Mouse (Mus musculus): ENCODE data around the gene Stim2. TPM values are rescaled to one million over a fixed set of nuclear protein-coding genes. Genes with fewer than 3 reads are reported as not detected.
A peak's percentile ranks its signal among the peaks of the same experiment; 100 is the strongest.

The Stim2 gene
- total RNA-seq, 2 experiments from 2014 or later: 54.4 to 58.9 TPM

DNA sequence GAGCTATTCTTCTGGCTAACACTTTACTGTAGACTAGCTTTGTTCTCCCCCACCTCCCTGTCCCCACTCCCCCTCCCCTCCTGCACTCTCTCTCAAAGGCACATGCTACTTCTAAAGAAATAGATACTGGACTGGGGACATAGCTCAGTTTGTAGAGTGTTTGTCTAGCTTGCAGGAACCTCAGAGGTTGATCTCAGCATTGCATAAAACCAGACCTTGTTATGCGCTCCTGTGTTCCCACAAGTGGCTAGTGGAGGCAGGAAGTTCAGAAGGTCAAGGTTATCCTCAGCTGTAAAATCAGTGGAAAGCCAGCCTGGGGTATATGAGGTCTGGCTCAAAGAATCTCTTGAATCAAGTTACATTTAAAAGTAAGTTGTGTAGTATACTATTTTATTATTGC lies 36.4 kb downstream of the Stim2 start:
- intact Hi-C loops (cut with DNase I): no loop called here
- no peak for DNase-seq (ENCODE audit: low spot score in 2 of 2)

DNA sequence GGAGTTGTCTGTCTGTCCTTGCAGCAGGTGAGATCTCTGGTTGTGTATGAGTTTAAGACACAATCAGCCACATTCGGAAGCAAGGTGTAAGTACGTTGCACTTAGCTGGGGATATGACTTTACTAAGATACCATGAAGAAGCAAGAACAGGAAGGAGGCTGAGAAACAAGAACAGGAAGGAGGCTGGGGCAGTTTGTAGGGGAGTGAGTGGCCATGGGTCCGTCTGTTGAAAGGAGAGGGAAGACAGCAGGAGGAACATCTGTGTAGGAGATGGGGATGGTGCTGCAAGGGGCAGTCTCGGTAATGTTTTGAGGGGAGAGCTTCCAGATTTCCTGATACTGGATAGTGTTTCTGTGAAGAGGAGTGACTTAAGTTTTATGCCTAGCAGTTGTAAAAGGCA lies 40.3 kb downstream of the Stim2 start:
- intact Hi-C loops (cut with DNase I): no loop called here
- no peak for DNase-seq (ENCODE audit: low spot score in 2 of 2)

DNA sequence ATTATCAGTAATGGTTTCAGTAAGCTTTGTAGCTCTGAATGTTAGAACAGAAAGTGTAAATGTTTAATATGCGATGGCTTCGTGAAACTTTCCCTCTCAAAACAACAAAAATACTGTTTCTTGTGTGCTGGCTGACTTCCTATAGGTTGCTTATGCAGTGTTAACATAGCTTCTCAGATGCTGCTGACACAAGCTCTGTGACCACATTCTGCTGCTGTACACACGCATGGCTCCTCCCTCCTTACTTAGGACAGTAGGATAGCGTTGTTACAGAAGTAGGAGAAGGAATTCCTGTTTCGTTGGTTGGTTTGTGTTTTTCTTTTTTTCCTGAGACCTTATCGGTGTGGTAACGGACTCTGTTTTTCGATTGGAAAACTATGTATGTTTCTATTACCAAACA lies 42.2 kb downstream of the Stim2 start:
- no peak for DNase-seq (ENCODE audit: low spot score in 2 of 2)
- intact Hi-C loops (cut with DNase I): no loop called here

DNA sequence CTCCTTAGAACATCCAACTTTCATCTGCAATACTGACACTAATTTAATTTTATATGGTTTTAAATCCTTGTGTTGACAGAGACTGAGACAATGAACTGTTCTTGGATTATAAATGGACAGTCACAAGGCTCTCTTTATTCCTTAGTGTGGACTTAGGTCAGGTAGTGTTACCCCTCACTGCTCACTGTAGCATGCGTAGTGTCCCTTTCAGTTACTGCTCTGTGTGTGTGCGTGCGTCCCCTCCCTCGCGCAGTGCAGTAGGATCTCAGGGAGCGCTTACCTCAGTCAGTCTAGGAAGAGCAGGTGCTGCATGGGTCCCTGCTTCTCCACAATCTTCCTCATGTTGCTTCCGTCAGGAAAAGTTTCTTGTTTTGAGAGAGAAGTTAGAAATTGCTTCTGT lies 43.7 kb downstream of the Stim2 start:
- intact Hi-C loops (cut with DNase I): no loop called here
- no peak for DNase-seq (ENCODE audit: low spot score in 2 of 2)

DNA sequence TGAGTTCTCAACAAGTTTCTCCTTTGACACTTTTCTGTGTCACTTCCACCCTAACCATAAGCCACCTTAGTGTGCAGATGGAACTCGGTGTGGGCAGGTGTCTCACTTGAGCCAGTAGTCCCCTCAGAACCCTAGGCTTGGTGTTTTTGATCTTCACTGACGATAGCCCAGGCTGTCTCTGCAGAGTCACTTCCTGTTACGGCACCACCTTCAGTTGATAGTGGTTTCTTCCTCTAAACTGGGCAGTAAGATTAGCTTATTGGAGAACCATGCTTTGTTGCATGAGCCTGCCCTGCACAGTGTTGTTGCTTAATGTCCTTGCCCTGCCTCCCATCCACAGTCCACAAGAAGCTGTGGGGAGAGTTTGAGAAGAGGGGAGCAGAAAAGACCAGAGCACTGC lies 47.2 kb downstream of the Stim2 start:
- DNase-seq (ENCODE audit: low spot score in 2 of 2): no peak
- intact Hi-C loops (cut with DNase I): no loop called here

DNA sequence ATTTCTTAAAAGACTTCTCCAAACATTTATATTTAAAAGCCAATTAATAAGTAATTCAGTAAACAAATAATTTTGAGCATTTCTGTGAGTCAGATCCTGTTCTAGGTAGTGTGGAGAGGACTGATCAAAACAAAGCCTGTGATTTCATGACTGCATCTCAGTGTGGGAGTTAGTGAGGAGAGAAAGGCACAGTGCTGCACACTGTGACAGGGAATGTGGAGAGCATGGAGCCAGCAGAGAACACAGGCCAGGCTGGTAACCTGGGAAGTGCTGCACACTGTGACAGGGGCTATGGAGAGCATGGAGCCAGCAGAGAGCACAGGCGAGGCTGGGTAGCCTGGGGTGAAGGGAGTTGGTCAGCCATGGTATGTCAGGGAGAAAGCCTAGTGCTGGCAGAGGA lies 48.1 kb downstream of the Stim2 start:
- intact Hi-C loops (cut with DNase I): no loop called here
- DNase-seq (ENCODE audit: low spot score in 2 of 2): peak in 1 of 2 experiments; percentile 14

DNA sequence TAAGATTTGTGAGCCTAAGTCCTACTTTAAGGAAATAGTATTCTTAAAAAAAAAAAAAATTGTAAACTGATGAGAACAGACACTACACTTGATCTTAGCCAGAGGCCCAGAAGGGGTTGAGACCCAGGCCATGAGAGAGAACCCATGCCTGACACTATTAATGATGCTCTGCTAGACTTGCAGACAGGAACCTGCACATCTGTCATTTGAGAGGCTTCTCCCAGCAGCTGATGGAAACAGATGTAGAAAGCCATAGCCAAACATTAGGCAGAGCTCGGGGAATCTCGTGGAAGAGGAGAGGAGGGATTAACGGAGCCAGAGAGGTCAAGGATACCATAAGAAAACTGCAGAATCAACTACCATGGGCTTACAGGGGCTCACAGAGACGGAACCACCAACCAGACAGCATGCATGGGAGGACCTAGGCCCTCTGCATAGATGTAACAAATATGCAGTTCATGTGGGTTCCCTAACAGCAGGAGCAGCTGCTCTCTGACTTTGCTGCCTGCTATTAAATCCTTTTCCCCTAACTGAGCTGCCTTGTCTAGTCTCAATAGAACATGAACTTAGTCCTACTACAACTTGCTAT lies 50.9 kb downstream of the Stim2 start:
- intact Hi-C loops (cut with DNase I): no loop called here
- no peak for DNase-seq (ENCODE audit: low spot score in 2 of 2)

DNA sequence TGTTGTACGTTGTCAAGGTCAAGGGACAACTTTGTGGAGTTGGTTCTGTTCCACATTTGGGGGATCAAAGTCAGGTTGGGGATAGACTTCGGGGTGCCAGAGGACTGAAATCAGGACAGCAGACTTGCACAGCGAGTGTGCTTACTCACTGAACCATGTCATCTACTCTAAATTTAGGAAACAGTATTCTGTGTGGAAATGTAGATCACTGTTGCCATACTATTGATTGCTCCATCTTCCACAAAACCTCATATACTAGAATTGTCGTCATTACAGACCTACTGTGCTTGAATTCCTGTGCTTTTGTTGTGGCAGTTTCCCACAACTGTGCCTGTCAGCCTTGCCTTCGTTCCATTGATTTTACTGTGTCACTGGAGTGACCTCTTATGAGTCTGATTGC lies 51.6 kb downstream of the Stim2 start:
- DNase-seq (ENCODE audit: low spot score in 2 of 2): no peak
- intact Hi-C loops (cut with DNase I): no loop called here

DNA sequence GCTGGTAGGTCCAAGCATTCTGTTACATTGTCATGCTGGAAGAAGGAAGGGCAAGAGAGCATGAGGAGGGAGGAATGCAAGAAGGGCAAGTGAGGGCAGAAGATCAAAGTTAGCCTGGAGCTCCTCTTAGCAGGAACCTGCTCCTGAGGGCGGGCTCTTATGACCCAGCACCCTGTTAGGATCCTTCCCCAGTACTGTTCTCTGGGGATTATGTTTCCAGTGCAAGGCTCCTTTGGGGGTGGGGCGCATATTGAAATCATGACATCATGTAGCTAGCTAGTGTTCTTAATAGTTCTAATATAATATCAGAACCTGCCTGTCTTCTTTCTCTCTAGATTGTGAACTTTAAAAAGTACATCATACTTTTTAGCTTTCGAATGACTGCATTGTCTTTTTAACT lies 52.8 kb downstream of the Stim2 start:
- intact Hi-C loops (cut with DNase I): no loop called here

DNA sequence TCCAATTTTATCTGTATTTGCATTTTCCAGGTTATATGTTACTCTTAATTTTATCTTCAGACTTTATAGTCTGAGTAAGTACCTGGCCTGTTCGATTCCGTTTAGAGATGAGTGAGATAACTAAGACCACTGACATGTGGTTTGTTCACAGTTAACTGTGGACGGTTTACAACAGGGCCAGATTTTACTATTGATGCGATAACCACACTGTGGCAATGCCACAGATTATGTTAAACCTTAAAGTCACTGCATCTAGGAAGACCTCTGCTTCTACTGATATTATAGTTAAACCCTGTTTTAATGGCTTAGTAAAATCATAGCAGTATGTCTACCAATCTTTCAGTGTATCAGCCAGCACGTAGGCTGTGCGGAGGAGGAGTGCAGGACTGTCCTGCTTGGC lies 53.9 kb downstream of the Stim2 start:
- DNase-seq (ENCODE audit: low spot score in 2 of 2): no peak
- intact Hi-C loops (cut with DNase I): no loop called here

More for the DNA sequence above, 52.8 kb downstream of the Stim2 start:
- no peak for DNase-seq (ENCODE audit: low spot score in 2 of 2)

DNA sequence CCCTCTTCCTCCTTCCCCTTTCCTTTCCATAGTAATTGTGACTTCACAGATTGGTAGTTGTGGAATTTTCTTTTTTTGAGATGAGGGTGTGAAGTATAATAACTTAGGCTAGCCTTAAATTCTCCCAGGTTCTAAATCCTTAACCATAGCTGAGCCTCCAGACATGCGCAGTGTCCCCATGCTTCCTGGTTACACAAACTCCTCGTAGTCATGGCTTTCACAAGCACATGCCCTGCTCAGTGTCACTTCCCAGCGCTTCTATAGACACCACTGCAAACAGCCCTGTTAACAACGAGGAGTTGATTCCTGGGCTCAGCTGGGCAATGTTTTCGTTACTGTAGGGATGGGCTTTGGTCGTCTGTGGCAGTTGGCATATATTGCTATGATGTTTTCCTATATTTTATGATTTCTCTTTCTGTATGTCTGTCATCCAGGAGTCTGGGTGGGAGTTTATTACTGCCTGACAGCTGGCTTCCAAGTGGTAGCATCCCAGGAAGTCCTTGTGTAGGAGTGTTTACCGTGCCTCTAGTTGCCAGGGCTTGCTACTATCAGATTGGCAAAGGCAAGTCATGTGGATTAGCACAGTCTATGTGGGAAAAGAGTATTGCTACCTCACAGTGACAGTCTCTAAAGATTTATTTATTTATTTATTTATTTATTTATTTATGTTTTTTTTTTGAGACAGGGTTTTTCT lies 55.5 kb downstream of the Stim2 start:
- intact Hi-C loops (cut with DNase I): no loop called here
- peak in 1 of 2 experiments; percentile 9 for DNase-seq (ENCODE audit: low spot score in 2 of 2)

DNA sequence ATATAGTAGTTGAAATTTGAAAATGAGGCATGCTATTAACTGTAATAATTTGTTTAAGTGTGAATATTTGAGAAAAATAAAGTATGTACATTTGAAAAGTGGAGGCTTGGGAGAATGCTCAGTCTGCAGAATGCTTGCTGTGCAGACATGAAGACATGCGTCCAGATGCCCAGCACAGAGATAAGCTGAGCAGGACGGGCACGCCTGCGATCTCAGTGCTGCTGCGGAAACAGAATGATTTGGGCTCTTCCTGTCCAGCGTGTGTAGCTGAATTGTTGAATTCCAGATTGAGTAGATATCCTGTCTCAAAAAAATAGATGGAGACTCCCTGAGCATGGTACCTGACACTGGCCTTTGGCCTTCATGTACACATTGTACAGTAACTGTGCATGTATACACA lies 58.0 kb downstream of the Stim2 start:
- intact Hi-C loops (cut with DNase I): no loop called here
- no peak for DNase-seq (ENCODE audit: low spot score in 2 of 2)

DNA sequence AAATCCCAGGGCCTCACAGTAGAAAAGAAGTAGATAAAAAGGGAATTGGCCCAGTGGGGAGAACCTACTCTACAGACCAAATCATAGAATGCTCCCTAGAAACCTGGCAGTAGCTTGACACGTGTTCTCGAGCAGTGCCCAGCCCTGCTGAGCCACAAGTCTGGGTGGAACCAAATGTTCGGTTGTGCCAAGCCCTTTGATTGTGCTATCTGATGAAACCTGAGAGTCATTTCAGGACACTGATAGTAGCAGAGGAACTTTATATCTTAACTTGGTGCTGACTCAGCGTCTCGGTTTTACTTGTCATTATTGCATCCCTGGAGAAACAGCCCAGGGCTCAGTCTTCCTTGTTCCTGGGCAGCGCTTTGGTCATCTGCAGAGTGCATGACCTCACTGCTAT lies 61.7 kb downstream of the Stim2 start:
- DNase-seq (ENCODE audit: low spot score in 2 of 2): no peak
- intact Hi-C loops (cut with DNase I): no loop called here

DNA sequence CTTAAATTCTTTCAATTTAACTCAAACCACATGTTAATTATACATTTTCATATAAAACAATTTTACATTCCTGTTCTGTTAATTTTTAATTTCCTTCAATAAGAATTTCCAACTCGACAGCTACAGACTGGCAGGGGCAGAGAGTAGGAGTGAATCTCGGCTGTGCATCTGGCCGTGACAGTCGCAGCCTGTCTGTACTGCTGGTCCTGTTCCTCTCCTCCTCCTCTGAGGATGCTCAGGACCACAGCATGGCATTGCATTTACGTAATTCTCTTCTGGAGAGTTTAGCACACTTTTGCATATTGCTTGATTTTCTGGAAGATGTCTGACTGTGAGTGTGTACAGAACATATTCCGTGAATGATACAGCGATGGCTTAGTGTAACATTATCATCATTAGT lies 63.8 kb downstream of the Stim2 start:
- intact Hi-C loops (cut with DNase I): no loop called here
- DNase-seq (ENCODE audit: low spot score in 2 of 2): peak in 1 of 2 experiments; percentile 19

DNA sequence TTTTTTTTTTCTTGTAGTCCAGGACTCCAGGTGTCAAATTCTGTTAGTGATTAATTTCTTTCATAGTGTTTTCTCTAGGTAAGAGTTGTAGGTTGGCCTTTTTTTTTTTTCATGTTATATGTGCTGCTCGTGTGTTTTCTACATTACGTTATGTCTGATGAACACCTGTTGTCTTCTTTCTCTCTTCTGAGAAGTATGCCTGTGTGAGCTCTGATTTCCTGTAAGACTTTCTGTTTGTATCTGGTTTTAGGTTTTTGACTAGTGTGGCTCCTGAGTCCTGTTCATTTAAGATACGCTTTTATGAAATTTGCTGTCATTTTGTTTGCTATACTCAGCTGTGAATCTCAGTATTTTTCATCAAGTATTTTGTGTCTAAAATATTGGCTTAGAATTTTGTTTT lies 69.3 kb downstream of the Stim2 start:
- DNase-seq (ENCODE audit: low spot score in 2 of 2): no peak
- intact Hi-C loops (cut with DNase I): no loop called here

DNA sequence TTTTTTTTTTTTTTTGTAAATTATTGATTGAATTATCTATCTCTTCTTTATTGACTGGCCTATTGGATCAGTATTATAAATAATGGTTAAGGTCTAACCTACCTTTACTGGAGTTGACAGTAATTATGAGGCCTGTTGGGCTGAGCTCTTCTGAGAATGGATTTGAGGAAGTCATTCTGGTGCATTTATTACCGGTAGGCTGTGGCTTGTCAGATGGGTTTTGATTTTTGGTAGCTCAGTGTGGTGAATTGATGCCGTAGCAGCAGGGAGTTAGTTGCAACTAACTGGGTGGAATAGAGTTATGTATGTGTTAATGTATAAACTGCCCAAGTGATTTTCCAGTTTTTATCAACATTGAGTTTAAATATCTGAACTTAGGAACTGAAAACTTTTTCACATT lies 72.2 kb downstream of the Stim2 start:
- intact Hi-C loops (cut with DNase I): no loop called here

DNA sequence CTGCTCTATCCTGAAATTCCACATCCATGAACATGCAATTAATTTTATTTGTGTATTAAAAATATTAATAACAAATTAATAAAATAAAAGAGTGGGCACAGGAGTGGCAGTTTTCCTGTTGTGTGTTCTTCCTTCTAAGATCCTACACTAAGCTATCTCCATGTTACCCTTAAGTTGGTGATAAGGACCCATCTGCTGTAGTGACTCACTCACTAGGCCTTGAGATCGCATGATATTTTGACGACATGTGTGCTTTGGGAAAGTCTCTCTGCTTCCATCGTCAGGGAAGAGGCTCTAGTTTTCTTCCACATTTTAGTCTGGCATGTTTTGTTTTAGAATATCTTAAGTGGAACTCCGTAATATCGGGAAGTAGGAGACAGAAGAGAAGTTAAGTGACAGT lies 73.0 kb downstream of the Stim2 start:
- intact Hi-C loops (cut with DNase I): no loop called here
- no peak for DNase-seq (ENCODE audit: low spot score in 2 of 2)

More for the DNA sequence above, 72.2 kb downstream of the Stim2 start:
- no peak for DNase-seq (ENCODE audit: low spot score in 2 of 2)

DNA sequence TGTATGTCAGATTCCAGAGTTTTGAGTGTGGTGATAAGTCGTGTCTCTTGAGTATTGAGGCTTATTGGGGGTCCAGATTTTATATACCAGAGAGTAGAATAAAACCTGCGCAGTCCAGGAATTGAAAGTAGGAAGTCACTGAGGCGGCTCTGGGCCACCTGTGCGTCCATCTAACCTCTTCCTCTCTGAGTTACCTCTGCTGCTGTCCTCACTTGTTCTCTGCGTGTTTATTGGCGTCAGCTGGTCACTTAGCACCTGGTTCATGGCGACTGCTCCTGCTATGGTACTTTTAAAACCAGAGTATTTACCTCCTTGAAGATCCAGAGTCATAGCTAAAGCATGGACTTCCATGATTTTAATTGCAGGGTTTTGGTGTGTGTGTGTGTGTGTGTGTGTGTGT lies 73.4 kb downstream of the Stim2 start:
- DNase-seq (ENCODE audit: low spot score in 2 of 2): no peak
- intact Hi-C loops (cut with DNase I): no loop called here

DNA sequence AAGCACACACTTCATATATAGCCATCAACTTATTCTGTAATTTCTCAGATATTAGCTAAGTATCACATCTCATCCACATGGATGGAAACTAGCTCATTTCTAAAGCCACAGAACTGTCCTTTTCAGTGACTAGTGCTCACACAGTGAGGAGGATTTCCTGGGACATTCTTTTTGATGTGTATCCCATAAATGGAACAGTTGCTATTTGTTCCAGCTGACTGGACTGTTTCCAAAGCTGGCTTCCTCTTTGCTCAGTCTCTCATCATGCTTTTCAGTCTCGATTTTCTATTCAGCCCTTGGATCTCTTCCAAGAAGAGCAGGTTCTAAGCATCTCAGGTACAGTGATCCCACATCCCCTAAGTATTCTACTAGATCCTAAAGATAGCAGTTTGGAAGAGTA lies 75.0 kb downstream of the Stim2 start:
- peak; percentile 33 to 41 for DNase-seq (ENCODE audit: low spot score in 2 of 2)
- intact Hi-C loops (cut with DNase I): no loop called here

DNA sequence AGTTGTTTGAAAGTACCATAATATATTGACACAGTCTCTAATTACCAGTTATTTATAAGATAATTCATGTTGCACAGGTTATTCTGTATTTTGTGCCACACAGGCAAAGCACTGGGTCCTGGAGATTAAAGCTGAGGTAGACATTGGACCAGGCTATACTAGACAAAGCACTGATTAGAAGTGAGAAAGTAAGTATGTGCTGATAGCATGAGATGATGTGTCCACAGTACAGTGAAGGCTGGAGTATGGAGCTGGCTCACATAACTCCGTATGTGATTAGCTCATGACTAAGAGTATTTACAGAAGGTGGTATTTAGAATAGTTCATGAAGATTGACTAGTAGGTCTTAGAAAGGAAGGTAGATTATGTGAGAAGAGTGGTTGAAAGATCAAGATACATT lies 81.7 kb downstream of the Stim2 start:
- intact Hi-C loops (cut with DNase I): loop anchor here (5.0 kb wide), 1 partner anchor 572 kb away; no protein-coding TSS in a partner anchor
- no peak for DNase-seq (ENCODE audit: low spot score in 2 of 2)

DNA sequence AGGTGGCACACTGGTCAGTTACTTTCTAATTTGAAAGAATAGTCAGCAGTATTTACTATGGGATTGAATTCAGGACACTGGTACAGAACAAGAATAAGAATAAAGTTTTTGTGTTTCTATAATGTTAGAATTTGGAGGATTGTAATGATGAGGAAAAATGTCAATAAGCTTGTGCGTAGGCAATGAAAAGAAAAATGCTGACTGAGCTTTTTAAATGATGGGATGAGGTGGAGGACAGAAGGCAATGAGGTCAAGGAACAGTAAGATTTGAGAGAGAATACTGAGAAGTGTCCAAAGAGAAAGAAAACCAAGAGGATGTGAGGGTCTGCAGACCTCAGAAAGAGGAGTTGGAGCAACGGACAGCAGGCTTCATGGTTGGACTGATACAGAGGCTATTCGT lies 89.6 kb downstream of the Stim2 start:
- intact Hi-C loops (cut with DNase I): no loop called here
- no peak for DNase-seq (ENCODE audit: low spot score in 2 of 2)

Data from left cerebral cortex, postnatal 14 days (tissue).